Mouse (Mus musculus) left cerebral cortex, postnatal 36 days (tissue): ENCODE measurements around the gene Lypd9. TPM values are rescaled to one million over a fixed set of nuclear protein-coding genes. Genes with fewer than 3 reads are reported as not detected.
"Not testable (repeated sequence)": the region's sequence is repeated elsewhere in the genome, so short reads cannot be mapped to it uniquely, and the experiment has no call there.

ENCODE experiments used
- DNase-seq, 2 experiments: peaks; one replicate each; pipeline ENCODE4 v3.0.0; 2021 to 2022; ENCODE audit warnings: low spot score in 2 of 2, mixed read lengths in 1 of 2
- intact Hi-C: fragments of 180-260 bp; cut with DNase I; formaldehyde crosslinking; loops from one replicate; pipeline ENCODE4 v1.15.1; 2025
- total RNA-seq, 2 experiments: library from RNA; stranded (reverse); gene quantifications; 2 replicates each; pipeline ENCODE4 v1.2.3; 2021

Lypd9 gene
- not detected for total RNA-seq

DNA sequence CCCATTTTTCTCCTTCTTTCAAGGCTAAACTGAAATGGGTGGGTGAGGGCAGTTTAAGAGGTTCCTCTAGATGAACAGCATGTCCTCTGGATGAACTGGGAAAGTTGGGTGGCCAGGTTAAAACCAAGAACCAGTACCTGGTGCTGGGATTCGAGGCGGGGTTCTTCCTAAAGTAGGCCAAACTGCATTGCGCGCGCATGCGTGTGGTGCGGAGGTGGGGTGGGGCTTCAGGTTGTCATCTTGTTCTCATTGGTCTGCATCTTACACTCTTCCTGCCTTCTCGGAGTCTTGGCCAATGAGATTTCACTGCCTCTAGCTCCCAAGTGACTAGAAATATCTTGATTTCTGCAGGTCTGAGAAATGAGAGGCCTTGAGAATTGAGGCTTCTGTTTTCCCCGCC, at the start of gene Lypd9:
Gene Lypd9, minus strand, starts transcription at position 165 of the 400 bp plus-strand sequence.
- DNase-seq: no peak

DNA sequence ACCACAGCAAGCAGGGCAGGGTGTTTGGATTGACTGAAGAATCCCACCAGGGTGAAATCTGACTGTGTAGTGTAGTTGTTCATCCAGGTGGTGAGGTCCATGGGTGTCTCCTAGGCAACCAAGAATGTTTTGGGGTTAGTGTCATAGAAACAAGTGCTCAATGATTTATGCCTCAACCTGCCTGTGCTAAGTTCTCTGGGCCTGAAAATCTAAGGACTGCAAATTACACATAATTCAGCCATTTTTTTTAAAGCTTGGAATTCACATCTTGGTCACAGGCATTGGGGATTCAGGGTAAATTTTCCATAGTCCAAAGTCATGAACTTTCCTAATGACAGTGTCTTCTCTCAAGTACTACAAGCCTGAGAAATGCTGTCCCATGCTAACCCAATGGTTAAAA, 49.7 kb upstream of the Lypd9 start, which contains the start of gene Olfr331:
Gene Olfr331, minus strand, starts transcription at position 101 of the 400 bp plus-strand sequence.
- DNase-seq, intact Hi-C loops: not testable (repeated sequence)

More for the DNA sequence above, at the start of gene Lypd9:
- intact Hi-C loops: no loop called here

DNA sequence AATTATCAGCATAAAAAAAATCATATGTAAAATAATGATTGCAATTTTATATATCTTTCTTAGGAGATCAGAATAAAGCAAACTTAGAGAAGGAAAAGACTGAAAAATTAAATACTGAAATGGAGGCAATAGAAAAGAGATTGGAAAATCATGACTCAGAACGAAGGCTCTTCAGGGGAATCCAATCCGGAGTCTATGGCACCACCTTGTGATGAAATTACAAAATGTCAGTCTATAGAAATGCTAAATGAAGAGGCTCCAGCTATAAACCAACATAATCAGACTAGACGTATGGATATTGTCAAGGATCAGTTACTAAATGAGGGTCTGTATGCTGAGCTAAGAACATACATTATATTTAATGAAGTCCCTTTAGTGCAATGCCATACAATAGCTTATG, 46.6 kb upstream of the Lypd9 start:
- intact Hi-C loops: loop anchor here (10.0 kb wide), 1 partner anchor 314 kb away; no protein-coding TSS in a partner anchor
- no peak for DNase-seq

DNA sequence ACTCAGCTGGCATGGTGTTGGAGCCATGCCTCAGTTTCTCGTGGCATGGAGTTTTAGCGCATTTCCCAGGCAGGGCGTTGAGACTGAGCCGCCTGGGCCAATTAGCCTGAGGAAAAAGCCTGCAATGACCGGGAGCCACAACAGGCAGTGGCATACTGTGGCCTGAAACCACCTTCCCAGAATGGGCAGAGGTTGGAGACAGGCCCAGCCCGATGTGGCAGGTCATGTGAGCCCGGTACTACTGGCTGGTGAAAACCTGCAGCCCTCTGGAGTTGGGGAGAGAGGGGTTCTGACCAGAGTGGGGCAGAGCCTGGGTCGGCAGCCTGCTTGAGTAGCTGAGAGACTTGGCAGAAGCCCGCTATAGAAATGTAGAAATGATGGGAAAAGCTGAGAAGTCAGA, 46.0 kb upstream of the Lypd9 start:
- intact Hi-C loops: loop anchor here (10.0 kb wide), 1 partner anchor 314 kb away; no protein-coding TSS in a partner anchor
- DNase-seq: no peak

DNA sequence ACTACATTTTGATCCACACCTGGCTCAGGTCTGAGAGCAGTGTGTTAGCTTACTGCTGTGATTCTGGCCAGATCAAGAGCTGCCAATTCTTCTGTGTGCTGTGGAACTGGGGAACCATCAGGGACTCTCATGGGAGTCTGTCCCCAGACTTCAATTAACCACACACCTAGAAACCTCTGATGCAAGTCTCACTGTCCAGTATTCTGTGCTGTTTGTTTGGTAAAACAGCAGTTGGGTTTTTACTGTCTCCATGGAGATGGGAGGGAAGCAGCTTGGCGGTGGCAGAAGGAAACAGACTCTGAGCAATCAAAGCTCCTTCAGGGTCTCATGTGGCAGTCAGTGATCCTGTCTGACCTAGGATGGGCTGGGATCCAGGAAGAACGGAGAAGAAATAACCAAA, 39.7 kb upstream of the Lypd9 start, which contains the start of gene Olfr332:
Gene Olfr332, minus strand, starts transcription at position 101 of the 400 bp plus-strand sequence.
- intact Hi-C loops: loop anchor here (10.0 kb wide), 1 partner anchor 308 kb away; no protein-coding TSS in a partner anchor
- no peak for DNase-seq

DNA sequence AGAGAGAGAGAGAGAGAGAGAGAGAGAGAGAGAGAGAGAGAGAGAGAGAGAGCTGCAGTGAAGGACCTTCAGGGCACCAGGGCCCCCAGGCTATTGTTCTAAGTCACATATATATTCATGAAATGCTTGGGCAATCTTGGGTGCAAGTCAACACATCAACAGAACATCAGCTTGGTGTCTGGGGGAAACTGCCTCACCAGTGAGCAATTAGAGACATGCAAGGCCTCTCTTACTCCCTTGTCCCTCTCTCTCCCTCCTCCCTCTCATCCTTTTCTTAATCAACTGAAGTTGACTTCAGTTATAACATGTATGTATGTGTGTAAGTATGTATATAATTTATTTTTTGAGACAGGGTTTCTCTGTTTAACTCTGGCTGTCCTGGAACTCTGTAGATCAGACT, 9.4 kb upstream of the Lypd9 start, which contains the start of gene Olfr30:
Gene Olfr30, minus strand, starts transcription at position 101 of the 400 bp plus-strand sequence.
- DNase-seq: no peak
- intact Hi-C loops: no loop called here

DNA sequence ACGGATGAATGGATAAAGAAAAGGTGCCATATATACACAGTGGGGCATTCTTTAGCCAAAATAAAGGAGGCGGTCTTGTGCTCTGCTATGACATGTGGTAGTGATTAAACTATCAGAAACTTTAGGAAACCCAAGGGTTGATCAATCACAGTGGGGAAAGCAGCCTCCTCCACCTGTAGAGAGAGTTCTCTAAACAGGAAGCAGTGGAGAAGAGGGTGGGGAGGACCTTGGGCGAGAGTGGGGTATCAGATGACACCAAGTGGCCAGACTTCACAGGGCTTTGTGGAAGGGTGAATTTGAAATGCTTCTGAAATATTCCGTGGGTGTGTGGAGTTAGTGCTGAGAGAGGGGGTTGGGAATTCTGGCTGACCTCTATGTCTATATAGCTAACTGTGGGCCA, 869 bp upstream of the Lypd9 start:
- DNase-seq: no peak
- intact Hi-C loops: no loop called here

DNA sequence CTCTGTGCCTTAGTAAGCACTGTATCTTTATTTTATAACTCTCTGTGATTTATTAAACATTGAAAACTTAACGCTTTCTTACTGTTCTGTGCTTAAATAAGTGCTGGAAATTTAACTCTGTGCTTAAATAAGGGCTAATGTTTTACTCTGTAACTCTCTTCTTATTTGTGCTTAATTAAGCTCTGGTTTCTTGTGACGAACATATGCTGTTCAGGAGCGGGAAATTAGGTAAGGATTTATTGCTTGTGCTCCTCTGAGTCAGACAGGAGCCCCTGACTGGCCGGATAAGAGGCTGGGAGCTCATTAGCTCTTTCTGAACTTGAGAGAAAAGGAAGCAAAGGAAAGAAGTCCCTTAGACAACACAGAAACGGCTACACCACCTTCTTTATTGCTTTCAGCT, 14.9 kb downstream of the Lypd9 start:
- intact Hi-C loops: no loop called here
- DNase-seq: no peak

DNA sequence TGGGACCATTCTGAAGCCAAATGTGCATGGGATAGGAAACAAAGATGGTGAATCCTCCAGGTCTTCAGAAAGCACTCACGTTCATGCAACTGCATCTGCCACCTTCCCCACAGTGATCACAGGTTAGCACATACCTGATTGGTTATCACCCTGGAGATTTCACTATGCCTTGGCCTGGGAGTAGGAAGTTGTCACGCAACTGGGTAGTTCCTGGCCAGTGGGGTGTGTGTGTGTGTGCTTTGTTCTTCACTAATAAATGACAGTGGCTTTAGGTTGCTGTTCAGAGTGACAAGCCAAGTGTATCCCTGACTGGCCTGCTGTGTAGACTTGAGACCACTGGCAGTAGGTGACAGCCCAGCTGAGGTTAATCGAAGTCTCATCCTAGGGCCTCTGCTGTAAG, 20.5 kb downstream of the Lypd9 start, which contains the start of gene Gm12253:
Gene Gm12253, plus strand, starts transcription at position 301 of the 400 bp plus-strand sequence.
- intact Hi-C loops: no loop called here
- DNase-seq: no peak

DNA sequence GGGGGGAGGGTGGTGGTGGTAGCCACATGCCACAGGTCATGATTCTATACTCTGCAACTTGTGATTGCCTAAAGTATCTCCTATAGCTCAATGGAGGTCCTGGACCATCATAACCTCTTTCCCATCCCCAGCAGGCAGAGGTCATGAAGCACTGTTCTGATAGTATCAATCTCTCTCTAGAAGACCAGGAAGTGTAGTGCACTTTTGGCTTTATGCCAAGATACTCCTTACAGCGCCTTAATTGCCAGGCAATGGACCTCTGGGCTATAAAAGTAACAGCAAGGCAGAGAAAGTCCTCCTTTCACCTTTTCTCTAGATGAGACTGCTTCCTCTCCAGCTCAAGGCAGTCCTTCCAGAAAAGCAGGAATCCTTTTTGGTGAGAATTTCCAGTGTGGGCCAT, 31.9 kb downstream of the Lypd9 start, which contains the start of gene 1810065E05Rik:
Gene 1810065E05Rik, plus strand, starts transcription at position 297 of the 400 bp plus-strand sequence.
- DNase-seq: no peak
- intact Hi-C loops: no loop called here

DNA sequence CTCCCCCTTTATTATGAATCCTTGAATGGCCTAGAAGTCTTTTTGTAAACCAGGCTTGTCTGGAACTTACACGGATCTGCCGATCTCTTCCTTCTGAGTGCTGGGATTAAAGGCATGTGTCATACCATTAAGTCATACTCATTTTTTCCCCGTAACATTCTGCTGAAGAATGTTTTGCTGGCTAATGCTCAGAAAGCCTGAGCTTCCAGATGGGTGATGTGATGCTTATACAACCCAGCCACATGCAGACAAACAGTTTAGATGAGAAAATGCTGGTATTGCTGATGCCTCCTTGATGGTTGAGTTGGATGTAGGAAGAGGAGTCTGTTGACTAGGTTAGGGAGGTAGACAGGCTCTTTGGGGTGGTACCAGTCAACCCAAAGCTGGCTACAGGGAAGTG, 34.4 kb downstream of the Lypd9 start:
- intact Hi-C loops: no loop called here
- DNase-seq: no peak

DNA sequence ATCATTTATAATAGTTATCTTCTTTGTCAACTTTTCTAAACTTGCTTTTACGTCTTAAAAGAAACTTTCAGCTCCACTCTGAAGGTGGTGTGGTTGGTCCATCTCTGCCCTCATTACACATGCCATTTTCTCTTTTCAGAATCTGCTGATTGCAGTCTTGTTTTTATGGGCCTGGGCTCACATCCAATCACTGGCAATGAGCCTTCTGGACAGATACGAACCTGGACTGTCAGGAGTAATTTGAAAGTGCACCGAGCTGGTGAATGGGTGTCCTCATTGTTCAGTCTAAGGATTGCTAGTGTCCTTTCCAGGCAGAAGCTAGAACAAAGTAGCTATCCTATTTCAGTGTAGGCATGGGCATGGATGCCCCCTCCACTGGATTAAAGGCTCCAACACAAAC, 44.7 kb downstream of the Lypd9 start:
- no peak for DNase-seq
- intact Hi-C loops: no loop called here

DNA sequence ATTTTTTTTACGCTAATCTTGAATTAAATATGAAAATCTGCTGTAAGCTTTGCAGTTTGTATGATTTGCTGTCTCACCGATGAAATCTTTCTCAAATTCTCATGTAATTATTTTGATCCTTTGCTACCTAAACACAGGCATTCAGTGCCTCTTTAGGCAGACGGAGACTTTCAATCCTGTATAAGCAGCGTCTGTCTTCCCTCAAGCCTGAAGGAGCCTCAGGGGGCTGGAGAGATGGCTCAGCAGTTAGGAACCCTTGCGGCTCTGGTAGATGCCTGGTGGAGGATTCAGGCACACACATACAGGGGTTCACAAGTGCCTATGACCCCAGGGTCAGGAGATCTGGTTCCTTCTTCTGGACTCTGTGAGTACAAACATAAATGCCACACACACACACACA, 52.1 kb downstream of the Lypd9 start:
- DNase-seq: no peak
- intact Hi-C loops: loop anchor here (5.0 kb wide), 1 partner anchor 187 kb away; no protein-coding TSS in a partner anchor

DNA sequence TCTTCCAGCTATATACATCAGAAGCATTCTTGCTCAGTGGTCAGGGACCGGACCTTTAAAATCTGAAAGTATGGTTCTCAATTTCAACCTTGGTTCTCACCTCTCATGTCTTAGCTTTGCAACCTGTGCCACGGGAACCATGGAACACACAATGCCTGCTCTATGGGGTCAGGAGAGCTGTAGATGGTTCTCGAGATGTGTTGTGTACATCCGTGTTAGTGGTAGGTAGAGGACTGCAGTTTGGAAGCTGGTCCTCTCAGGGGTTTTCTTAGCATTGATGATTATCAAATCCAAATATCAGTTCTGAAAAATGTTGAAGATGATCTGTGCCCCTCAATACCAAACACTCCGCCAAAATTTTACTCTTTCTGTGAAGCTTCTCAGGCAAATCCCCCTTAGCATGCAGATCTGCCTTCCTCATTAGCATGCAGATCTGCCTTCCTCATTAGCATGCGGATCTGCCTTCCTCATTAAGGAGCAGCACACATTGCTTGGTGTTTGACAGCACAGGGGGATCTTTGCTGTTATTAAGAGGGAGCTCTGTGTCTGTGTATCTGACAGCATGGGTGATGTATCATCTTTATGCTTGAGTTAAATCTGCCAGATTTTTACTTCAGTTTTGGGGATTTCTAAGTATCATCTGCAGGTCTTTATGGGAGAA, 52.6 kb downstream of the Lypd9 start:
- intact Hi-C loops: loop anchor here (5.0 kb wide), 1 partner anchor 187 kb away; no protein-coding TSS in a partner anchor
- DNase-seq: no peak

Other genes with a start within 250 kb of the Lypd9 start
- not detected for gene 4930438A08Rik, start 178.1 kb downstream of the Lypd9 start, total RNA-seq
- 10 to 100 TPM; 17.8 to 31.5 TPM for gene Zfp692, start 145.9 kb downstream of the Lypd9 start, total RNA-seq
- gene Zfp672, start 122.6 kb downstream of the Lypd9 start, total RNA-seq: 10 to 100 TPM; 42.5 to 57.4 TPM
- 10 to 100 TPM; 53.6 to 57.8 TPM for gene Sh3bp5l, start 122.2 kb downstream of the Lypd9 start, total RNA-seq
- not detected for gene Lypd8, start 73.9 kb downstream of the Lypd9 start, total RNA-seq
- gene 1810065E05Rik, start 31.8 kb downstream of the Lypd9 start, total RNA-seq: not detected
- not detected for gene Gm12253, start 20.4 kb downstream of the Lypd9 start, total RNA-seq
- gene Olfr30, start 9.3 kb upstream of the Lypd9 start, total RNA-seq: not detected
- gene Olfr332, start 39.6 kb upstream of the Lypd9 start, total RNA-seq: not detected
- gene Olfr331, start 49.6 kb upstream of the Lypd9 start, total RNA-seq: not detected
- not detected for gene Olfr330, start 81.9 kb upstream of the Lypd9 start, total RNA-seq
- gene Olfr329-ps, start 93.5 kb upstream of the Lypd9 start, total RNA-seq: not detected
- gene Olfr328, start 102.7 kb upstream of the Lypd9 start, total RNA-seq: under 1 TPM in 1 of 2 experiments, not detected in 1; 0.10 TPM
- gene Olfr224, start 117.6 kb upstream of the Lypd9 start, total RNA-seq: not detected
- gene Olfr325, start 124.8 kb upstream of the Lypd9 start, total RNA-seq: not detected
- not detected for gene Olfr324, start 142.2 kb upstream of the Lypd9 start, total RNA-seq
- not detected for gene 2210407C18Rik, start 163.2 kb upstream of the Lypd9 start, total RNA-seq
- not detected for gene Olfr323, start 177.6 kb upstream of the Lypd9 start, total RNA-seq
- gene Trim58, start 187.5 kb upstream of the Lypd9 start, total RNA-seq: not detected
- not detected for gene Olfr322, start 205.9 kb upstream of the Lypd9 start, total RNA-seq
- gene Olfr320, start 228.2 kb upstream of the Lypd9 start, total RNA-seq: not detected
- gene Olfr319, start 246.2 kb upstream of the Lypd9 start, total RNA-seq: not detected